Mouse (Mus musculus): Measurements from ENCODE around the gene Dynlrb1.

- TF ChIP-seq POLR2A (IDR thresholded peaks at IDR 0.05; ENCODE audit: control insufficient read depth in 1 of 2, insufficient read depth in 1 of 2, low read depth in 1 of 2, low read length in 2 of 2, poor library complexity in 1 of 2) (no peak), CTCF (IDR thresholded peaks at IDR 0.05 in 2 of 3, conservative IDR thresholded peaks at IDR 0.05 in 1 of 3; ENCODE audit: control insufficient read depth in 1 of 3, insufficient read depth in 1 of 3, low read depth in 2 of 3, low read length in 3 of 3, poor library complexity in 1 of 3, severe bottlenecking in 1 of 3) (no peak), SMC3 (IDR thresholded peaks at IDR 0.05; ENCODE audit: low read depth, low read length) (no peak), USF1 (IDR thresholded peaks at IDR 0.05; ENCODE audit: low read depth, low read length) (no peak), EP300 (IDR thresholded peaks at IDR 0.05; ENCODE audit: low read depth in 1 of 2, low read length in 2 of 2) (no peak), USF2 (IDR thresholded peaks at IDR 0.05; ENCODE audit: borderline replicate concordance in 1 of 2, insufficient read depth in 1 of 2, low read depth in 1 of 2, low read length in 2 of 2) (no peak), BHLHE40 (IDR thresholded peaks at IDR 0.05; ENCODE audit: borderline replicate concordance, low read depth, low read length) (no peak), GABPA (IDR thresholded peaks at IDR 0.05; ENCODE audit: low read depth, low read length) (no peak), ZC3H11A (IDR thresholded peaks at IDR 0.05; ENCODE audit: low read depth, low read length) (no peak), HCFC1 (IDR thresholded peaks at IDR 0.05; ENCODE audit: low read depth, low read length) (no peak), MAFK (IDR thresholded peaks at IDR 0.05; ENCODE audit: borderline replicate concordance, low read depth, low read length) (no peak), ZNF384 (IDR thresholded peaks at IDR 0.05; ENCODE audit: low read depth, low read length) (no peak), TBP (IDR thresholded peaks at IDR 0.05; ENCODE audit: low read depth, low read length) (no peak)
These were observed 42.8 kb downstream of the Dynlrb1 start for GRCm38 (mm10) chr2:155279163-155279562.
